Mouse (Mus musculus) neural tube, embryonic 11.5 days (tissue): ENCODE results near the gene Acvr1. TPM values are rescaled to one million over a fixed set of nuclear protein-coding genes. Genes with fewer than 3 reads are reported as not detected.

Source experiments
- ATAC-seq: fragments of 200-750 bp; cut with Nextera tagmentation; 2 replicates; pipeline ENCODE4 v1.8.0; 2017; ENCODE audit warnings: moderate number of reproducible peaks, mild to moderate bottlenecking, moderate TSS enrichment, moderate library complexity; ENCODE audit not compliant: insufficient read depth, low FRiP score, low TSS enrichment
- DNase-seq: peaks from one replicate; pipeline ENCODE4 v3.0.0-alpha.2; 2015; ENCODE audit warnings: low spot score
- H3K27ac ChIP-seq: fragments of 300-500 bp; sonication (generic); 2 replicates; pipeline ENCODE4 v1.5.1; 2014; ENCODE audit warnings: low read depth, mild to moderate bottlenecking, low read length
- H3K27me3 ChIP-seq: fragments of 300-500 bp; sonication (generic); 2 replicates; pipeline ENCODE4 v1.6.1; 2014; ENCODE audit warnings: mild to moderate bottlenecking, low read length, mixed read lengths; ENCODE audit not compliant: control insufficient read depth, insufficient read depth
- H3K36me3 ChIP-seq: fragments of 300-500 bp; sonication (generic); 2 replicates; pipeline ENCODE4 v1.6.1; 2014; ENCODE audit warnings: mild to moderate bottlenecking, low read length, moderate library complexity, mixed read lengths; ENCODE audit not compliant: control insufficient read depth, insufficient read depth
- H3K4me1 ChIP-seq: fragments of 300-500 bp; sonication (generic); 2 replicates; pipeline ENCODE4 v1.6.1; 2014; ENCODE audit warnings: low read length, mixed read lengths; ENCODE audit not compliant: control insufficient read depth, insufficient read depth
- H3K4me2 ChIP-seq: fragments of 300-500 bp; sonication (generic); 2 replicates; pipeline ENCODE4 v1.6.1; 2014; ENCODE audit warnings: low read depth, mild to moderate bottlenecking, moderate library complexity
- H3K4me3 ChIP-seq: fragments of 300-500 bp; sonication (generic); 2 replicates; pipeline ENCODE4 v1.5.1; 2014; ENCODE audit warnings: low read depth, low read length
- H3K9ac ChIP-seq: fragments of 300-500 bp; sonication (generic); 2 replicates; pipeline ENCODE4 v1.6.1; 2014; ENCODE audit warnings: mild to moderate bottlenecking, low read length
- H3K9me3 ChIP-seq: fragments of 300-500 bp; sonication (generic); 2 replicates; pipeline ENCODE4 v1.6.1; 2016; ENCODE audit warnings: low read length; ENCODE audit not compliant: control insufficient read depth
- WGBS: fragments of 180-500 bp; shearing (Covaris S2); extraction: QIAGEN DNeasy Blood & Tissue Kit; methylation state at CpG from one replicate; pipeline ENCODE4 v1.1.7; 2014; 5-methylcytosine and 5-hydroxymethylcytosine counted together
- polyA plus RNA-seq: library from polyadenylated mRNA; unstranded; fragments of >200 nt; fragmentation: Nextera tagmentation; extraction: Ambion mirVana; gene quantifications from 2 replicates; pipeline ENCODE4 v1.2.1, GENCODE M21; 2014

Gene Acvr1
- polyA plus RNA-seq, 1 experiment from 2014 or later: 6.6 TPM

GRCm38 (mm10) chr2:58596774-58597342, 29.9 kb upstream of the Acvr1 start:
- no peaks in the 10 kb centered on the region for H3K36me3 ChIP-seq
- ATAC-seq (no peak), DNase-seq (no peak)
- H3K27ac ChIP-seq: no peak overlapping the region
- no peaks in the 10 kb centered on the region for H3K4me1 ChIP-seq
- H3K27me3 ChIP-seq: no peaks in the 10 kb centered on the region
- H3K4me2 ChIP-seq: no peak overlapping the region
- no peak overlapping the region for H3K9ac ChIP-seq
- H3K4me3 ChIP-seq: no peak overlapping the region
- WGBS: 84% methylated on average over 17 of the region's 17 CpGs
- no peaks in the 10 kb centered on the region for H3K9me3 ChIP-seq

DNA sequence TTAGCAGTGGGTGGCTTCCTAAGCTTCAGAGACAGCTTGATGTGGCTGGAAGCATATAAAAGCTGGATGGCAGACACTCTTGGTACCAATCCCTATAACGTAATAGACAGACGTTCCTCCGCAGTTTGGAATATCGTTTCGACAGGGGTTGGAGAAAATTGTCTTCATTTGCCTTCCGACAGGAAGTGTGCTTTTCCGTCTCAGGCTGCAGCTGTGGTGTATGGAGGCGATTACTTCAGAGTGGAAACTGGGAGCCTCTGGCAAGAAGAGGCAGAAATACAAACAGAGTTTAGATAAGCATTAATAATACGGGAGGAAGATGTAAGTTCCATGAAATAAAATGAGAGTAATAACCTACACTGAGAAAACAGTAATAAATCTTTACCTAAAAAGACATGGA, 28.4 kb upstream of the Acvr1 start:
- Histone ChIP-seq H3K9ac (no peak overlapping the region), H3K36me3 (no peaks in the 10 kb centered on the region), H3K27ac (no peak overlapping the region), H3K4me2 (no peak overlapping the region), H3K4me3 (no peak overlapping the region), H3K27me3 (no peaks in the 10 kb centered on the region), H3K4me1 (no peaks in the 10 kb centered on the region), H3K9me3 (no peaks in the 10 kb centered on the region)
- DNase-seq (no peak), ATAC-seq (no peak)
- 75% methylated on average over 9 of the region's 9 CpGs for WGBS

DNA sequence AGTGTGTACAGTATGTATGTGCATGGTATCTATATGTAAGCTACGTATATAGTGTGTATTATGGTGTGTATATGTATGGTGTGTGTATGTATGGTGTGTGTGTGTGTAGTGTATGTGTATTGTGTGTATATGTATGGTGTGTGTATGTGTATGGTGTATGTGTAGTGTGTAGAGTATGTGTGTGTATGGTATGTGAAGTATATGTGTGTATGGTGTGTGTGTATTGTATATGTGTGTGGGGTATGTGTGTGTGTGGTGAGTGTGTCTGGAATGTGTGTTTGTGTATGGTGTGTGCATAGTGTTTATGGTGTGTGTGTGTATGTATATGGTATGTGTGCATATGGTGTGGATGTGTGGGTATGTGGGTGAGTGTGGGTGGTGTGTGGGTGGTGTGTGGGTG, 23.1 kb upstream of the Acvr1 start:
- WGBS: 86% methylated on average over 1 of the region's 1 CpGs
- H3K27ac ChIP-seq: no peak overlapping the region
- H3K9ac ChIP-seq: no peak overlapping the region
- no peak overlapping the region for H3K4me3 ChIP-seq
- no peak for DNase-seq
- H3K4me1 ChIP-seq: no peaks in the 10 kb centered on the region
- no peaks in the 10 kb centered on the region for H3K27me3 ChIP-seq
- no peak for ATAC-seq
- H3K9me3 ChIP-seq: no peaks in the 10 kb centered on the region
- no peak overlapping the region for H3K4me2 ChIP-seq
- H3K36me3 ChIP-seq: no peaks in the 10 kb centered on the region

- no peaks in the 10 kb centered on the region for H3K36me3 ChIP-seq
- H3K4me1 ChIP-seq: no peaks in the 10 kb centered on the region
- ATAC-seq (no peak), DNase-seq (no peak)
- H3K4me2 ChIP-seq: no peak overlapping the region
- no peaks in the 10 kb centered on the region for H3K9me3 ChIP-seq
- H3K9ac ChIP-seq: no peak overlapping the region
- no peaks in the 10 kb centered on the region for H3K27me3 ChIP-seq
- no peak overlapping the region for H3K27ac ChIP-seq
- WGBS: 82% methylated on average over 4 of the region's 4 CpGs
- no peak overlapping the region for H3K4me3 ChIP-seq
These were observed 22.7 kb upstream of the Acvr1 start for GRCm38 (mm10) chr2:58589637-58590036.

DNA sequence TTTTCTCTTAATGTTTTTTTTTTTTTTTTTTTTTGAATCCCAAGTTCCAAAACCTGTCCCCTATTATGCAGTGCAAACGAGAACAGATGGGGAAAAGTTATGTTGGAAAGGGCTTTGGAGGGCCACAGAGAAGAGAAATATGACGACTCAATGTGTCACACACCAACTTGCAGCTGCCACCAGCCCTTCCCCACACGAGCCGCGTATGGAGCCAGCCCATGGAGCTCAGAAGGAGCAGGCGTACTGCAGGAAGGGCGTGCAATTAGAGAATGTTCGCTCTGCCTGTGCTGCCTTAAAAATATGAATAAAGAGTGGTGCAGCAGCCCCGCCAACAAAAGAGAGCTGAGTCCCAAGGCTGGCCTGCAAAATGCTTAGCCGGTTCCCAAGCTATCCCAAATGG, 19.4 kb upstream of the Acvr1 start:
- no peaks in the 10 kb centered on the region for H3K27me3 ChIP-seq
- no peak overlapping the region for H3K4me3 ChIP-seq
- H3K4me2 ChIP-seq: no peak overlapping the region
- no peak overlapping the region for H3K27ac ChIP-seq
- H3K4me1 ChIP-seq: no peaks in the 10 kb centered on the region
- DNase-seq (no peak), ATAC-seq (no peak)
- H3K36me3 ChIP-seq: no peaks in the 10 kb centered on the region
- no peaks in the 10 kb centered on the region for H3K9me3 ChIP-seq
- 82% methylated on average over 10 of the region's 10 CpGs for WGBS
- H3K9ac ChIP-seq: no peak overlapping the region

GRCm38 (mm10) chr2:58574167-58574566, 7.2 kb upstream of the Acvr1 start:
- no peak for DNase-seq
- H3K4me2 ChIP-seq: no peak overlapping the region
- WGBS: 91% methylated on average over 2 of the region's 2 CpGs

GRCm38 (mm10) chr2:58568841-58569645, 2.1 kb upstream of the Acvr1 start:
- no peak overlapping the region for H3K9ac ChIP-seq
- WGBS: 73% methylated on average over 4 of the region's 4 CpGs
- H3K27ac ChIP-seq: no peak overlapping the region

More at GRCm38 (mm10) chr2:58574167-58574566, 7.2 kb upstream of the Acvr1 start:
- ATAC-seq: no peak
- H3K4me3 ChIP-seq: no peak overlapping the region
- H3K9ac ChIP-seq: no peak overlapping the region
- no peaks in the 10 kb centered on the region for H3K27me3 ChIP-seq
- no peak overlapping the region for H3K27ac ChIP-seq
- no peaks in the 10 kb centered on the region for H3K9me3 ChIP-seq
- H3K4me1 ChIP-seq: no peaks in the 10 kb centered on the region
- H3K36me3 ChIP-seq: no peaks in the 10 kb centered on the region

DNA sequence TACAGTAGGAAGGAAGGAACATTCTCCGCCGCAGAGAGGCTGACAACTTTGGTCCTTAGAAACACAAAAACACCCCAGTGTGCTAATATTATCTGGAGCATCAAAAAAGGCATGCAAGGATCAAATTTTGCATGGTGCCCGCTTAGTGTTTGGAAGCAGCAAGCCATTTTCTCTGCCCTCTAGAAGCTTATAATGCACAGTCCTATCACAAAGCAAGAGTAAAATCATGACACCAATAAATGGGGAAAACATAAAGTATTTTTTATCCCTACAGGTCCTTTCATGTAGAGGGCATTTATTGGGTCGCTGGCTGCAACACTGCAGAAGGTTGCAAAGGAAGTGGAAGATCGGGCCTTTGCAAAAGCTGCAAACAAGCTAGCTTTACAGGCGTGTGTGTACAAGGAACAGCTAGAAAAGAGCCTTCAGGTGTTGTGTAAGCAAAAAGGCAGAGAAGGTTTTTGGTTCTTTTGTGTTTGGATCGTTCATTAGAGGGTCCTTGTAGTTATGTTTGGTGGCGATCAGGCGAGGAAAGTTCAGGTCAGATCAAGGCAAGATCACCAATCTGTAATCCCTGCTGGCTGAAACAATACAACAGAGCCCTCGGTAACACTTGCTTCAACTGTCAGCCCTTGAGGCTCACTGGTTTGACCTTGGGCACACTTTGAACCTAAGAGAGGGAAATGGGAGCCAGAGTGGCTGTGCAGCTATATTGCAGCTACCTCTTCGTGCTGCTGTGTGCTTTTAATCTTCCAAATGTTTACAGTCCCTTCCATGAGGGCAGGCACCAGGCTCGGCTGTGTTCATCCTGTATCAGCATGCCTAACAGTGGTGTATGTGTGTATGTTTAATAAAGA, 1.1 kb upstream of the Acvr1 start:
- H3K36me3 ChIP-seq: no peaks in the 10 kb centered on the region
- peak overlapping the region; percentile 93; the same call in 1 of the 2 replicates for H3K27ac ChIP-seq
- no peaks in the 10 kb centered on the region for H3K9me3 ChIP-seq
- peak overlapping the region; percentile 50 for H3K4me2 ChIP-seq
- DNase-seq (no peak), ATAC-seq (no peak)
- H3K4me3 ChIP-seq: peak overlapping the region; percentile 64
- H3K9ac ChIP-seq: peak overlapping the region; percentile 65
- H3K27me3 ChIP-seq: no peaks in the 10 kb centered on the region
- 9% methylated on average over 12 of the region's 12 CpGs for WGBS
- peaks cover 12% of the 10 kb centered on the region; the same call in 1 of the 2 replicates for H3K4me1 ChIP-seq

More at GRCm38 (mm10) chr2:58568841-58569645, 2.1 kb upstream of the Acvr1 start:
- Histone ChIP-seq H3K4me1 (peaks cover 12% of the 10 kb centered on the region; the same call in 1 of the 2 replicates), H3K4me3 (no peak overlapping the region), H3K27me3 (no peaks in the 10 kb centered on the region), H3K36me3 (no peaks in the 10 kb centered on the region), H3K4me2 (peak overlapping the region; percentile 50), H3K9me3 (no peaks in the 10 kb centered on the region)
- ATAC-seq (no peak), DNase-seq (no peak)
